Mouse (Mus musculus) megakaryocyte, embryonic 14.5 days (primary cell): Measurements from ENCODE around the gene Gm44579.

Experiments
- FLI1 ChIP-seq: IDR thresholded peaks from 2 replicates; pipeline ENCODE4 v1.6.1; 2012; ENCODE audit warnings: low read length, inconsistent platforms, mixed read lengths
- GATA1 ChIP-seq: IDR thresholded peaks from 3 replicates; pipeline ENCODE4 v1.6.1; 2012; ENCODE audit warnings: mixed read lengths, low read length, inconsistent platforms, borderline replicate concordance

GRCm38 (mm10) chr15:98162561-98162960 lies 58.2 kb downstream of the Gm44579 start:
- TF ChIP-seq FLI1 (no peak), GATA1 (no peak)
